Mouse (Mus musculus) CH12.LX (cell line): ENCODE results near the gene Mkrn2. TPM values are rescaled to one million over a fixed set of nuclear protein-coding genes. Genes with fewer than 3 reads are reported as not detected.

Experiments used
- DNase-seq: peaks from one replicate; pipeline ENCODE4 v3.0.0-alpha.2; 2013; ENCODE audit errors: extremely low read depth
- H3K27ac ChIP-seq: 2 replicates; pipeline ENCODE4 v1.5.1; 2012; ENCODE audit warnings: low read depth, mild to moderate bottlenecking, control low read depth, moderate library complexity; ENCODE audit not compliant: insufficient read depth
- H3K27me3 ChIP-seq: replicated peaks from 2 replicates; pipeline ENCODE3; 2012; ENCODE audit warnings: inconsistent platforms
- H3K36me3 ChIP-seq, 2 experiments: replicated peaks in 1 of 2; 2 replicates each; pipeline versions ENCODE3 to v1.6.1; 2012; ENCODE audit warnings: inconsistent platforms in 1 of 2, low read length in 1 of 2, mild to moderate bottlenecking in 1 of 2, mixed read lengths in 1 of 2, moderate library complexity in 1 of 2; ENCODE audit not compliant: control insufficient read depth in 1 of 2, insufficient read depth in 1 of 2
- H3K4me1 ChIP-seq, 2 experiments: 2 replicates each; pipeline ENCODE4 v1.6.1; 2012; ENCODE audit warnings: inconsistent platforms in 1 of 2, moderate library complexity in 1 of 2; ENCODE audit not compliant: insufficient read depth in 2 of 2, control insufficient read depth in 1 of 2
- H3K4me2 ChIP-seq: 2 replicates; pipeline ENCODE4 v1.6.1; 2012; ENCODE audit warnings: low read depth, mild to moderate bottlenecking, control low read depth; ENCODE audit not compliant: poor library complexity, insufficient read depth, severe bottlenecking
- H3K4me3 ChIP-seq, 3 experiments: fragments of 150-350 bp in 1 of 3; sonication (generic) in 1 of 3; replicated peaks in 1 of 3; 2 replicates each; pipeline versions ENCODE3 to v1.5.1; 2011 to 2012; ENCODE audit warnings: low read depth in 2 of 3, low read length in 2 of 3, mild to moderate bottlenecking in 2 of 3, moderate library complexity in 2 of 3, control low read depth in 1 of 3, improper control_type of control experiment in 1 of 3, inconsistent platforms in 1 of 3, mixed read lengths in 1 of 3; ENCODE audit not compliant: poor library complexity in 1 of 3
- H3K79me2 ChIP-seq: replicated peaks from 2 replicates; pipeline ENCODE4 v1.6.1; 2012; ENCODE audit warnings: mild to moderate bottlenecking, moderate library complexity; ENCODE audit not compliant: control insufficient read depth, poor library complexity, insufficient read depth, severe bottlenecking; ENCODE audit errors: extremely low read depth
- H3K9ac ChIP-seq: 2 replicates; pipeline ENCODE4 v1.6.1; 2012; ENCODE audit warnings: low read depth, mild to moderate bottlenecking, control low read depth, moderate library complexity; ENCODE audit not compliant: insufficient read depth
- H3K9me3 ChIP-seq: replicated peaks from 2 replicates; pipeline ENCODE3; 2012; ENCODE audit warnings: low read length, inconsistent platforms, mixed read lengths
- BHLHE40 ChIP-seq: IDR thresholded peaks from 2 replicates; pipeline ENCODE4 v1.6.1; 2011; ENCODE audit warnings: mild to moderate bottlenecking, low read depth, low read length, improper control_type of control experiment
- CHD2 ChIP-seq: IDR thresholded peaks from 2 replicates; pipeline ENCODE4 v1.6.1; 2011; ENCODE audit warnings: low read length, improper control_type of control experiment
- EP300 ChIP-seq: IDR thresholded peaks from 2 replicates; pipeline ENCODE4 v1.6.1; 2011; ENCODE audit warnings: low read length, improper control_type of control experiment
- ETS1 ChIP-seq: conservative IDR thresholded peaks from 2 replicates; pipeline ENCODE4 v1.6.1; 2012; ENCODE audit warnings: low read depth, mild to moderate bottlenecking, inconsistent platforms, low read length, improper control_type of control experiment, moderate library complexity
- HCFC1 ChIP-seq: IDR thresholded peaks from 2 replicates; pipeline ENCODE4 v1.6.1; 2012; ENCODE audit warnings: low read depth, mild to moderate bottlenecking, inconsistent platforms, low read length, improper control_type of control experiment
- IRF4 ChIP-seq: IDR thresholded peaks from 2 replicates; pipeline ENCODE4 v1.6.1; 2014; ENCODE audit warnings: low read depth, mild to moderate bottlenecking, inconsistent platforms, low read length, improper control_type of control experiment
- JUND ChIP-seq: conservative IDR thresholded peaks from 2 replicates; pipeline ENCODE4 v1.6.1; 2011; ENCODE audit warnings: low read depth, low read length, improper control_type of control experiment
- KAT2A ChIP-seq: IDR thresholded peaks from 2 replicates; pipeline ENCODE4 v1.6.1; 2012; ENCODE audit warnings: low read length, improper control_type of control experiment, inconsistent platforms; ENCODE audit not compliant: insufficient replicate concordance
- MAFK ChIP-seq: IDR thresholded peaks from 2 replicates; pipeline ENCODE4 v1.6.1; 2011; ENCODE audit warnings: low read length, improper control_type of control experiment; ENCODE audit not compliant: insufficient replicate concordance
- MAX ChIP-seq: IDR thresholded peaks from 2 replicates; pipeline ENCODE4 v1.6.1; 2011; ENCODE audit warnings: low read length, improper control_type of control experiment
- MAZ ChIP-seq: IDR thresholded peaks from 2 replicates; pipeline ENCODE4 v1.6.1; 2012; ENCODE audit warnings: low read depth, mild to moderate bottlenecking, inconsistent platforms, low read length, improper control_type of control experiment, moderate library complexity
- MEF2A ChIP-seq: IDR thresholded peaks from 2 replicates; pipeline ENCODE4 v1.6.1; 2014; ENCODE audit warnings: low read depth, mild to moderate bottlenecking, inconsistent platforms, low read length, improper control_type of control experiment, borderline replicate concordance
- MXI1 ChIP-seq: IDR thresholded peaks from 2 replicates; pipeline ENCODE4 v1.6.1; 2011; ENCODE audit warnings: mild to moderate bottlenecking, low read depth, low read length, improper control_type of control experiment
- POLR2A ChIP-seq: IDR thresholded peaks from 2 replicates; pipeline ENCODE4 v1.6.1; 2011; ENCODE audit warnings: low read depth, mild to moderate bottlenecking, improper control_type of control experiment, low read length
- POLR2AphosphoS2 ChIP-seq: IDR thresholded peaks from 2 replicates; pipeline ENCODE4 v1.6.1; 2011; ENCODE audit warnings: low read depth, low read length, improper control_type of control experiment
- RAD21 ChIP-seq: IDR thresholded peaks from 2 replicates; pipeline ENCODE4 v1.6.1; 2011; ENCODE audit warnings: low read depth, mild to moderate bottlenecking, low read length, improper control_type of control experiment, moderate library complexity
- RCOR1 ChIP-seq: conservative IDR thresholded peaks from 2 replicates; pipeline ENCODE4 v1.6.1; 2012; ENCODE audit warnings: low read depth, mild to moderate bottlenecking, inconsistent platforms, low read length, improper control_type of control experiment
- SIN3A ChIP-seq: IDR thresholded peaks from 2 replicates; pipeline ENCODE4 v1.6.1; 2012; ENCODE audit warnings: low read length, improper control_type of control experiment, inconsistent platforms
- SMC3 ChIP-seq: IDR thresholded peaks from 2 replicates; pipeline ENCODE4 v1.6.1; 2011; ENCODE audit warnings: low read depth, low read length, improper control_type of control experiment
- TBP ChIP-seq: conservative IDR thresholded peaks from 2 replicates; pipeline ENCODE4 v1.6.1; 2011; ENCODE audit warnings: low read depth, low read length, improper control_type of control experiment
- USF1 ChIP-seq: IDR thresholded peaks from 2 replicates; pipeline ENCODE4 v1.6.1; 2014; ENCODE audit warnings: low read depth, mild to moderate bottlenecking, inconsistent platforms, low read length, improper control_type of control experiment
- USF2 ChIP-seq: conservative IDR thresholded peaks from 2 replicates; pipeline ENCODE4 v1.6.1; 2011; ENCODE audit warnings: low read depth, low read length, improper control_type of control experiment
- ZC3H11A ChIP-seq: IDR thresholded peaks from 2 replicates; pipeline ENCODE4 v1.6.1; 2012; ENCODE audit warnings: low read depth, mild to moderate bottlenecking, inconsistent platforms, low read length, improper control_type of control experiment
- ZMIZ1 ChIP-seq: IDR thresholded peaks from 2 replicates; pipeline ENCODE4 v1.6.1; 2012; ENCODE audit warnings: low read depth, mild to moderate bottlenecking, inconsistent platforms, low read length, improper control_type of control experiment
- dilution Hi-C: fragments of 300-500 bp; cut with MboI; formaldehyde crosslinking; loops from 2 replicates; pipeline ENCODE4 v1.14.3; 2020; ENCODE audit warnings: low sequenced_read_pairs; ENCODE audit not compliant: extremely low pct_unique_long_range_greater_than_20kb, extremely low pct_ligation_motif_present
- in situ Hi-C: fragments of 300-500 bp; cut with MboI; formaldehyde crosslinking; loops from 3 replicates; pipeline ENCODE4 v1.14.3; 2019; ENCODE audit warnings: low sequenced_read_pairs, low pct_ligation_motif_present, low pct_unique_long_range_greater_than_20kb, mixed read lengths
- polyA plus RNA-seq: library from polyadenylated mRNA; unstranded; fragments of >175 nt; gene quantifications from 2 replicates; pipeline ENCODE4 v1.2.1, GENCODE M21; 2012; ENCODE audit warnings: low read depth; ENCODE audit not compliant: insufficient read length
- total RNA-seq, 2 experiments: library from RNA; depleted of rRNA; stranded (reverse); fragments of 300-350 nt in 1 of 2; fragments of >200 nt in 1 of 2; gene quantifications; 2 replicates each; pipeline ENCODE4 v1.2.3; 2012 to 2014

The Mkrn2 gene
- total and polyA plus RNA-seq, 3 experiments: 14.6 to 49.8 (median 18.6) TPM

DNA sequence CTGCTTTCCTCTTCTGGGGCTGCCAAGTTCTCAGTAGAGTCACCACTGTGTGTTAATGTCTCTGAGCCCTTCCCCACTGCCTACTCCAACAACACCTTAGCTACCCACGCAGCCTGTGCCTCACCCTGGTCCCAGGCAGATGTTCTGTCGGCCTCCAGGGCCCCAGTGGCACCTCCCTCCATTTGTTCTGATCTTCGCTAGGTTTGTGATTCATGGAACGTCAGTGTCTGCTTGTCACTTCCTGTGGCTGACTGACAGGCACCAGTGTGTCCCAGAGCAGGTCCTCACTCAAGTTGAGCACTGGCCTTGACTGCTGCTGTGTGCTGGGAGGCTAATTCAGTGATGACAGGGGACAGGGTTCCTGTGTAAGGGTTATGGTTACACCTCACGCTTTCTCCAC, 24.3 kb upstream of the Mkrn2 start:
- H3K9me3 ChIP-seq: no peaks in the 10 kb centered on the region
- in situ Hi-C loops: no loop called here
- no peak overlapping the region for H3K9ac ChIP-seq
- peaks cover 22 to 73% of the 10 kb centered on the region in 2 experiments for H3K36me3 ChIP-seq
- dilution Hi-C loops: no loop called here
- no peak for TF ChIP-seq SIN3A
- TF ChIP-seq RCOR1: no peak
- no peak for TF ChIP-seq MEF2A
- TF ChIP-seq MAFK: no peak
- no peak for TF ChIP-seq MAZ
- TF ChIP-seq BHLHE40: no peak
- TF ChIP-seq ETS1: no peak
- TF ChIP-seq JUND: no peak
- TF ChIP-seq ZC3H11A: no peak
- TF ChIP-seq SMC3: no peak
- TF ChIP-seq POLR2AphosphoS2: no peak
- no peak for TF ChIP-seq MXI1
- TF ChIP-seq IRF4: no peak
- TF ChIP-seq POLR2A: no peak
- TF ChIP-seq EP300: no peak
- no peak for TF ChIP-seq CHD2
- TF ChIP-seq RAD21: no peak
- H3K4me1 ChIP-seq: peaks cover 21 to 60% of the 10 kb centered on the region in 2 experiments
- H3K27ac ChIP-seq: peak overlapping the region; percentile 26; the same call in 1 of the 2 replicates
- no peak overlapping the region for H3K4me2 ChIP-seq
- no peaks in the 10 kb centered on the region for H3K27me3 ChIP-seq
- H3K4me3 ChIP-seq: no peak overlapping the region
- H3K79me2 ChIP-seq: no peaks in the 10 kb centered on the region
- no peak for DNase-seq

DNA sequence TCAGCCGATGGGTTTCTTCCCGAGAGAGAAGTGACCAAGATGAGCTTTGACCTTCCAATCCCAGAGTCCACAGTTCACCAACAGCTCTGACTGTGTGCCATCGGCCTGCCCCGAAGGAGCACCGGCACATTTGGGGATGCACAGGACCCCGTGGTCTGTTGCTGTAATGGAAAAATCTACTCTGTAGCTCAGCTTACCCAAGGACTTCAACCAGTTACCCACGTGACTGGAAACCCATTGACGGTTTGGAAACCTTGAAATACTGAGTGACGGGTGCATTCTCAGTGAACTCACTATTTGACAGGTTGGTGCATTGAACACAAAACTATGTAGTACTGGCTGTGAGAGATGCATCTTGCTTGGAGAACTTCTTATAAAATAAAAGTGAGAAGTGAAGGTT, 23.8 kb upstream of the Mkrn2 start:
- Histone ChIP-seq H3K27me3 (no peaks in the 10 kb centered on the region), H3K79me2 (no peaks in the 10 kb centered on the region), H3K9ac (no peak overlapping the region), H3K4me2 (no peak overlapping the region), H3K4me1 (peaks cover 24 to 63% of the 10 kb centered on the region in 2 experiments), H3K27ac (no peak overlapping the region), H3K4me3 (no peak overlapping the region), H3K9me3 (no peaks in the 10 kb centered on the region), H3K36me3 (peaks cover 22 to 68% of the 10 kb centered on the region in 2 experiments)
- in situ Hi-C loops (no loop called here), dilution Hi-C loops (no loop called here)
- TF ChIP-seq HCFC1 (no peak), MAX (peak; percentile 38; the same call in 1 of the 2 replicates), USF2 (peak; percentile 72), KAT2A (no peak), JUND (no peak), ZMIZ1 (no peak), SMC3 (no peak), TBP (no peak), IRF4 (peak; percentile 8; the same call in 1 of the 2 replicates), BHLHE40 (peak; percentile 78), USF1 (peak; percentile 73), SIN3A (no peak), ETS1 (peak; percentile 83)
- DNase-seq: peak; percentile 51
